Mouse (Mus musculus): ENCODE results near the gene Cnnm2. TPM values are rescaled to one million over a fixed set of nuclear protein-coding genes. Genes with fewer than 3 reads are reported as not detected.

Gene Cnnm2
- polyA plus RNA-seq, 1 experiment = 16.0 TPM

- no peak for TF ChIP-seq CTCF (IDR thresholded peaks at IDR 0.05; ENCODE audit: low read depth, low read length)
- no peak for TF ChIP-seq POLR2A (IDR thresholded peaks at IDR 0.05; ENCODE audit: borderline replicate concordance, low read depth, low read length)
- Histone ChIP-seq H3K4me3 (ENCODE audit: insufficient read depth, low read length) (no peak overlapping the region), H3K4me1 (ENCODE audit: control insufficient read depth, insufficient read depth, low read length) (peaks cover 8% of the 10 kb centered on the region)
Measured at GRCm38 (mm10) chr19:46789782-46790181, 28.4 kb downstream of the Cnnm2 start.

GRCm38 (mm10) chr19:46791360-46791759 lies 30.0 kb downstream of the Cnnm2 start:
- TF ChIP-seq CTCF (IDR thresholded peaks at IDR 0.05; ENCODE audit: low read depth, low read length) (no peak), POLR2A (IDR thresholded peaks at IDR 0.05; ENCODE audit: borderline replicate concordance, low read depth, low read length) (no peak)
- Histone ChIP-seq H3K4me3 (ENCODE audit: insufficient read depth, low read length) (no peak overlapping the region), H3K27ac (ENCODE audit: insufficient read depth, low read depth, low read length) (no peak overlapping the region), H3K4me1 (ENCODE audit: control insufficient read depth, insufficient read depth, low read length) (peaks cover 8% of the 10 kb centered on the region)

More at GRCm38 (mm10) chr19:46789782-46790181, 28.4 kb downstream of the Cnnm2 start:
- no peak overlapping the region for H3K27ac ChIP-seq (ENCODE audit: insufficient read depth, low read depth, low read length)

GRCm38 (mm10) chr19:46791921-46792320 lies 30.5 kb downstream of the Cnnm2 start:
- peaks cover 8% of the 10 kb centered on the region for H3K4me1 ChIP-seq (ENCODE audit: control insufficient read depth, insufficient read depth, low read length)
- TF ChIP-seq CTCF (IDR thresholded peaks at IDR 0.05; ENCODE audit: low read depth, low read length) (no peak), POLR2A (IDR thresholded peaks at IDR 0.05; ENCODE audit: borderline replicate concordance, low read depth, low read length) (no peak)
- H3K27ac ChIP-seq (ENCODE audit: insufficient read depth, low read depth, low read length) = no peak overlapping the region
- no peak overlapping the region for H3K4me3 ChIP-seq (ENCODE audit: insufficient read depth, low read length)

GRCm38 (mm10) chr19:46792480-46792879 lies 31.1 kb downstream of the Cnnm2 start:
- Histone ChIP-seq H3K4me1 (ENCODE audit: control insufficient read depth, insufficient read depth, low read length) (peaks cover 8% of the 10 kb centered on the region), H3K27ac (ENCODE audit: insufficient read depth, low read depth, low read length) (no peak overlapping the region), H3K4me3 (ENCODE audit: insufficient read depth, low read length) (no peak overlapping the region)
- TF ChIP-seq POLR2A (IDR thresholded peaks at IDR 0.05; ENCODE audit: borderline replicate concordance, low read depth, low read length) = no peak
- no peak for TF ChIP-seq CTCF (IDR thresholded peaks at IDR 0.05; ENCODE audit: low read depth, low read length)

- Histone ChIP-seq H3K4me3 (ENCODE audit: insufficient read depth, low read length) (no peak overlapping the region), H3K27ac (ENCODE audit: insufficient read depth, low read depth, low read length) (no peak overlapping the region), H3K4me1 (ENCODE audit: control insufficient read depth, insufficient read depth, low read length) (peaks cover 8% of the 10 kb centered on the region)
- TF ChIP-seq POLR2A (IDR thresholded peaks at IDR 0.05; ENCODE audit: borderline replicate concordance, low read depth, low read length) (no peak), CTCF (IDR thresholded peaks at IDR 0.05; ENCODE audit: low read depth, low read length) (no peak)
Measured at GRCm38 (mm10) chr19:46794181-46794580, 32.8 kb downstream of the Cnnm2 start.

GRCm38 (mm10) chr19:46799903-46800583 lies 38.6 kb downstream of the Cnnm2 start:
- H3K4me1 ChIP-seq (ENCODE audit: control insufficient read depth, insufficient read depth, low read length) = peaks cover 4% of the 10 kb centered on the region
- no peak for TF ChIP-seq CTCF (IDR thresholded peaks at IDR 0.05; ENCODE audit: low read depth, low read length)
- TF ChIP-seq POLR2A (IDR thresholded peaks at IDR 0.05; ENCODE audit: borderline replicate concordance, low read depth, low read length) = no peak
- H3K27ac ChIP-seq (ENCODE audit: insufficient read depth, low read depth, low read length) = no peak overlapping the region
- H3K4me3 ChIP-seq (ENCODE audit: insufficient read depth, low read length) = no peak overlapping the region

- Histone ChIP-seq H3K4me3 (ENCODE audit: insufficient read depth, low read length) (no peak overlapping the region), H3K4me1 (ENCODE audit: control insufficient read depth, insufficient read depth, low read length) (peaks cover 4% of the 10 kb centered on the region), H3K27ac (ENCODE audit: insufficient read depth, low read depth, low read length) (no peak overlapping the region)
- no peak for TF ChIP-seq CTCF (IDR thresholded peaks at IDR 0.05; ENCODE audit: low read depth, low read length)
- TF ChIP-seq POLR2A (IDR thresholded peaks at IDR 0.05; ENCODE audit: borderline replicate concordance, low read depth, low read length) = no peak
Measured at GRCm38 (mm10) chr19:46801492-46801891, 40.1 kb downstream of the Cnnm2 start.

- TF ChIP-seq CTCF (IDR thresholded peaks at IDR 0.05; ENCODE audit: low read depth, low read length) (no peak), POLR2A (IDR thresholded peaks at IDR 0.05; ENCODE audit: borderline replicate concordance, low read depth, low read length) (no peak)
Measured at GRCm38 (mm10) chr19:46802306-46802705, 40.9 kb downstream of the Cnnm2 start.

GRCm38 (mm10) chr19:46803732-46804131 lies 42.3 kb downstream of the Cnnm2 start:
- Histone ChIP-seq H3K27ac (ENCODE audit: insufficient read depth, low read depth, low read length) (no peak overlapping the region), H3K4me3 (ENCODE audit: insufficient read depth, low read length) (no peak overlapping the region), H3K4me1 (ENCODE audit: control insufficient read depth, insufficient read depth, low read length) (peaks cover 4% of the 10 kb centered on the region)
- TF ChIP-seq POLR2A (IDR thresholded peaks at IDR 0.05; ENCODE audit: borderline replicate concordance, low read depth, low read length) = no peak
- TF ChIP-seq CTCF (IDR thresholded peaks at IDR 0.05; ENCODE audit: low read depth, low read length) = no peak

More at GRCm38 (mm10) chr19:46802306-46802705, 40.9 kb downstream of the Cnnm2 start:
- H3K4me1 ChIP-seq (ENCODE audit: control insufficient read depth, insufficient read depth, low read length) = peaks cover 4% of the 10 kb centered on the region
- H3K4me3 ChIP-seq (ENCODE audit: insufficient read depth, low read length) = no peak overlapping the region
- H3K27ac ChIP-seq (ENCODE audit: insufficient read depth, low read depth, low read length) = no peak overlapping the region

- peaks cover 4% of the 10 kb centered on the region for H3K4me1 ChIP-seq (ENCODE audit: control insufficient read depth, insufficient read depth, low read length)
- TF ChIP-seq POLR2A (IDR thresholded peaks at IDR 0.05; ENCODE audit: borderline replicate concordance, low read depth, low read length) (no peak), CTCF (IDR thresholded peaks at IDR 0.05; ENCODE audit: low read depth, low read length) (no peak)
- H3K27ac ChIP-seq (ENCODE audit: insufficient read depth, low read depth, low read length) = no peak overlapping the region
- H3K4me3 ChIP-seq (ENCODE audit: insufficient read depth, low read length) = no peak overlapping the region
Measured at GRCm38 (mm10) chr19:46804751-46805150, 43.4 kb downstream of the Cnnm2 start.

All from bone marrow macrophage, adult 2 months (primary cell).